Mouse (Mus musculus): ENCODE results near the gene Tmem242.

Gene Tmem242

DNA sequence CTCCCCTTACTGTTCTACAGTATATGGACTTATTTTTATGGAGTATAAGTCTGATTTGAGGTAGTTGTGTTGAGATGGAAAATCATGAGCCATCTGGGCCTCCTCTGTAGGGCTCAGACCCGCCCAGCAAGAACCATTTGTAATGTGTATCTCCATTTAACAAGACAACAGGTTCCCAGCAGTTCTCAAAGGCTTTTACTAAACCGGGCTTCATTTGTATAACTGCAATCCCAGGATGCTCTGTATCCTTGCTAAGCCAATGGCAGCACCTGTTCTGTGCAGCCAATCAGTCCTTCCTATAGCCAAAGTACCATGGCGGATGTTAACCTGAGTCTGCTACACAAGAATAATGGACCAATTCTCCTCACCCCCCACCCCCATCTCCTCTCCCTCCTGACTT, 23.5 kb downstream of the Tmem242 start:
- DNase-seq (ENCODE audit: low spot score), result no peak

DNA sequence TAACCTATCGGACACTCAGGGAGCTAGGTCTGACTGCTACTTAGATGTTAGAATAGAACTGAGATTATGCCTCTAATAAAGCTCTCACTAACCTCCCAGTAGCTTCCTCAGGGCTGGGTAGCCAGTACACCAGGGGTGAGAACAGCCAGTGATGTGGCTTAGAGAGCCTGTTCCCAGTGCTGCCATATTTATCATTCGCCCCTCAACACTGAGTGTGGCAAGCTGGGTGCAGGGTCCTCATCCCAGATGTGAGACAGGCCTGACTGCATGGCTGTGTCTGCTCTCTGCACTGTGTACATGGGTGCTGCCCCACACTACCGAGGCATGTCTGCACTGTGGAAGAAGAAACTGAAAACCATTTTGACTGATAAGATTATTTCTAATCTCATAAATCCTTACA, 26.0 kb downstream of the Tmem242 start:
- DNase-seq (ENCODE audit: low spot score), result no peak

DNA sequence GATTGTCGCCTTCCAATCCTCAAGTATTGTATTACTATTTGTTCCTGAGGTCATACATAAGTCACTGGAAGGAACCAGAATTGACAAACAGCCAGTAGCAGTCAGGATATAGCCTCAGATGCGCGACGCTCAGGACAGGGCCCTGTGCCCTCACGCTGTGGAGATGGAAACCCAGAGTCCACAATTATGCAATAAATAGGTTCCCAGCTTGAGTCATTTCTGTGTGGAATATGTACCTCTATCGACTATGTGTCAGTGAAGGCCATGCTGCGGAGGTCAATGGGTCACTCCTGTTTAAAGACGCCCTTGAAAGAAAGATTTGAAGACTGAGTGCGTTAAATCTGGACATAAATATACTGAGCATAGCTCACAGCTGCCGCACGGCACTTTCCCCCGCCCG, 26.7 kb downstream of the Tmem242 start:
- DNase-seq (ENCODE audit: low spot score), result no peak

DNA sequence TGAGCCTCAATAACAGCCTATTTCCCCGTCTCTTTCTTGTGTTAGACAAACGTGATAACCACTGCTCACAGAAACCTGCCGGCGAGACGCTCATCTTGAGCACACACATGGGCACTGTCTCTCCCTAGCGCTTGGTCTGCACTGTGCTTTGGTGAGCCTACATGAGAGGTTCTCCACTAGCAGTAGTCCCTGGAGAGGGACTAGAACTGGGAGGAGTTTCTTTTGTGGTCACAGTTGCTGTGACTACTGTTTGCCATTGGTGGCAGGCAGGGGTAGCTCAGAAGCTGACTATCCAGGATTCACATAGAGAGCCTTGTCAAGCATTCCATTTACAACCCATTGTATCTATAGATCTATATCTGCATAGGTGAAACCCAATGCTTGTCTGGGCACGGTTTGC, 27.3 kb downstream of the Tmem242 start:
- no peak for DNase-seq (ENCODE audit: low spot score)

DNA sequence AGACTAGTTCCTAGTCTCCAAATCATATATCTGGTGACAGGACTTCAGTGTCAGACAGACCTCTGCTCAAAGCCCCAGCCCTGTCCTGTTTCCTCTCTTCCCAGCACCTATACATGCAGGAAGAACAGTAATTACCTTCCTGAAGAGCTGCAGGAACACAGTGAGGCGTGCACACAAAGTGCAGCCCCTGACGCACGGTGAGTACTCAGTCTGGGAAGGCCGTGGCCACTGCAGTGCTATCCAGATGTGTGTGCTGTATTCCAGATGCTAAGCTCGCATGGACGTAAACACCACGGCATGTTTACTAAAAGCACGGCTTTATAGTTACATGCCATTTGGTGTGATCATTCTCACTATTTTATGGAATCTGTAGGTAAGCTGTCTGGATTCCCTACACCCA, 27.8 kb downstream of the Tmem242 start:
- no peak for DNase-seq (ENCODE audit: low spot score)

DNA sequence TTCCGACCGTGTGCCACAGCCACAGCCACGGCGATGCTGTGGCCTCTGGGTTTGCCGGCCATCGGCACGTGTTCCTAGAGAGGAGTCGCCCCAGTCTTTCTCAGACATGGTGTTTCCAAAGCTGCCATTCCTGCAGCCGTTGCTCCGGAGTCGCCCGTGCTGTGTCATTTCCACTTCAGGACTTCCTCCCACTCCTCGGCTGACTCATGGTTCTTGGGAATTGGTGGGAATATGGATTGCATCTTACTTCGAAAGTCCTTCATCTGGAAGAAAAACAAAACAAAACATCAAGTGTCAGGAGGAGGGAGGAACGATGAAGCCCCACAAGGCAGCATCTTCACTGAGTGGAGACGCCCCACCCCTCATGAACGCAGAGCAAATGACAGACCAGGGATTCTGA, 28.9 kb downstream of the Tmem242 start:
- no peak for DNase-seq (ENCODE audit: low spot score)

DNA sequence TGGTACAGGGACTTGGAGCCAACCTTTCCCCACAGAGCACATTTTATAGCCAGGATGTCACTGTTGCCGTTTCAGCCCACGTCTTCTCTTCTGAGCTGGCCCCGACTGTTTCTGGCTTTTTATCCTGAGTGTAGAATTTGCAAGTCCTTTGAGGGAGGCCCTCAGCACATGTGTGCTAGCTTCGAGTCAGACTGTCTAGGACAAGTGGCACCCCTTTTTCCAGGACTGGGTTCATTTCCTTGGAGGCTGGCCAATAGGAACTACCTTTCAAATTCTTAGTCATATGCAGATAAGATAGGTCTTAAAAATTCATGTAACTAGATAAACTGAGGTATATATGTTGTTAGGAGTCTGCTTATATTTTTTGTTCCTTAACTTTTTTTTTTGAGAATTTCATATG, 29.7 kb downstream of the Tmem242 start:
- no peak for DNase-seq (ENCODE audit: low spot score)

DNA sequence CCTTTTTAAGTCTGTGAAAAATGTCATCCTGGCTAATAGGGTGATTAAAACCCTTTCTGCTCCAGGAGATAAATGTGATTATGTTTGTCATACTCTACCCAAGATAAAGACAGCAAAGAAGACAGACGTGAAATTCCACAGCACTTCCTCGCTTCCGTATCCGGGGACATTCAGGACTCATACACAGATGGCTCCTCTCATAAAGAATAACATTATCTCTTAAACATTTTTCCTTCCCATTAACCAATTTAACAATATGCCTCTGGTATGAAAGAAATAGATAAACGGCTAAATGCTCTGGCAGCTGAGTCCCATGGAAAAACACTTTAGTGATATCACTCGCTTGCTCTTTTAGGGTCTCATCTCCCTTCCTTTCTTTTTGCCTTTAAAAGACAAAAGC, 33.0 kb downstream of the Tmem242 start:
- DNase-seq (ENCODE audit: low spot score), result no peak

DNA sequence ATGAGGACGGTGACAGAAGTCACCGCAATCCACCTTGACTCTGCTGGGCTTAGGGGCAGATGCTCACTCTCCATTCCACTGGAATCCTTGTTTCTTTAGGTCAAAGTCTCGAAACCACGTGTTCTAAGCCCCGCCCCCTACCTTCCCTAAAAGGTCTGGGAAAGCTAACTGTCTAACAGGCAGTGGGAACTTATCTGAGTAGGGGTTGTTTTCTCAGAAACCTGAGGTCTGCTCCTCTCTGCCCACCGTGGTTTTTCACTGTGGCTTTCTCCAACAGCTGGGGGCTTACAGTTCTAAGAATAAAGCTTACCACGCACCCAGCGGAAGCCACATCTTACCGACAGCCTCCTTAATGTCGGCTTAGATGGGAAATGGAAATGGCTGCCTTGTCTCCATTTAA, 33.5 kb downstream of the Tmem242 start:
- DNase-seq (ENCODE audit: low spot score), result peak; percentile 64

DNA sequence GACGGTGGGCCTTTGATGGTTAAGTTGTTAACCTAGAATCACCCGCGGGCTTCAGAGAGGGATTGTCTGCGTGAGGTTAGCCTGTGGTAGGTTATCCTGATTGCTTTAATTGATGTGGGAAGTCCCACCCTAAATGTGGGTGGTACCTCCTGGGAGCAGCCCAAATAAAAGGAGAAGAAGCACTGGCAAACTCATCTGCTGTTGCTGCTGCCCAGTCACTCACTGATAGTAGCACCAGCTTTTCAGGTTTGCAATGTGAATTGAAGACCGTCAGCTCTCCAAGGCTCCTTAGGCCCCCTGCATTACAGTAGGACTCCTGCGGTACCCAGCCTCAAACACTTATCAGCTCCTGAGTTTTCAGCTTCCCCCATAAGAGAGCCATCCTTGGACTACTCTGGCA, 36.2 kb downstream of the Tmem242 start:
- no peak for DNase-seq (ENCODE audit: low spot score)

DNA sequence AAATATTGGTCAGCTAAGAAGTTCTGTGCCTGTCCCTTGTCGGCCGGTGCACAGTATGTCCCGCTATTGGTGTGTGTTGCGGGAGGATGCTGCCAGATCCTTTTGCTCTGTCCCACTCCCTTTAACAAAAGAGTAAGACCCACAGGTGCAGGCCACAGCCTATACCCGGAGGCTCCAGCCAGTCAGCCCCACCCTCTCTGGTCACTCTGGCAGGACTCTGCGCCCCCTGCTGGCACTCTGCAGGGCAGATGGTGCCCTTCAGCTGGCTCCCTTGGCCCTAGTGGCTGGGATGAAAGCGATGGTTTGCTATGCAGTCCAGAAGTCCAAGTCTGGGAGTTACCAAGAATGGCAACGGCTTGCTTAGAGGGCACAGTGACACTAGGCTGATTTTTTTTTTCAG, 37.4 kb downstream of the Tmem242 start:
- peak; percentile 54 for DNase-seq (ENCODE audit: low spot score)

DNA sequence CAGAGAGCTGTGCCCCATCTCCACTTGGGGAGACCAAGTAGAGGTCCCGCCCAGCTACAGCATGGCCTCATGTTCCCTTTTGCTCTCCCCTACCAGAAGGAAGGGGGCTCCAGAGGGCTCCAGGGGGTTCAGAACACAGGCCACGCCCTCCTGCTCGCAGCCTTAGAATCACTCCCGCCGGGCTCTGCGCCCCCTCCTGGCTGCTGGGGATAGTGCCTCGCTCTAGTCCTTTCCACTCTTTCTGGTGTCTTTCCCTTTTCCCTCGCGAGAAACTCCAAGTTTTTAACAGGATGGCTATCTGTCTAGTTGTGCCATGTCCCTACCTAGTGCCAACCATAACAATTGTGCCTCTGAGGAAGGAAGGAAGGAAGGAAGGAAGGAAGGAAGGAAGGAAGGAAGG, 38.0 kb downstream of the Tmem242 start:
- peak; percentile 46 for DNase-seq (ENCODE audit: low spot score)

DNA sequence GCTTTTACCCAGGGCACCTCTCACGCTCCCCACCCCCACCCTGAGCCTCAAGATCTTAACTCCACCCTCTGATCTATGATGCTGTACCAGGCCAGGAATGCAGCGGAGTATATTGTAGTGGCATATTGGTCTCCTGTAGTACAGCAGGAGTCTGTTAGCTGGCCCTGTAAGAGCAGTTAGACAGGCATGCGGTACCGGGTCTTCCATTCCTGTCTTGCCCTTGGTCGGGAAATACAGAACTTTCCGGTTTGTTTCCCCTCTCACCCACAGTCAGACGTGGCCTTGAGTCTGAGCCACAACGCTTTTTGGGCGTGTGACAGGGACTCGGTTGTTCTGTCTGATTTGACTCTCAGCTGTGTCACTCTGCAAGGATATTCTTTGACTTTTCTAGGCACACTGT, 38.8 kb downstream of the Tmem242 start:
- no peak for DNase-seq (ENCODE audit: low spot score)

DNA sequence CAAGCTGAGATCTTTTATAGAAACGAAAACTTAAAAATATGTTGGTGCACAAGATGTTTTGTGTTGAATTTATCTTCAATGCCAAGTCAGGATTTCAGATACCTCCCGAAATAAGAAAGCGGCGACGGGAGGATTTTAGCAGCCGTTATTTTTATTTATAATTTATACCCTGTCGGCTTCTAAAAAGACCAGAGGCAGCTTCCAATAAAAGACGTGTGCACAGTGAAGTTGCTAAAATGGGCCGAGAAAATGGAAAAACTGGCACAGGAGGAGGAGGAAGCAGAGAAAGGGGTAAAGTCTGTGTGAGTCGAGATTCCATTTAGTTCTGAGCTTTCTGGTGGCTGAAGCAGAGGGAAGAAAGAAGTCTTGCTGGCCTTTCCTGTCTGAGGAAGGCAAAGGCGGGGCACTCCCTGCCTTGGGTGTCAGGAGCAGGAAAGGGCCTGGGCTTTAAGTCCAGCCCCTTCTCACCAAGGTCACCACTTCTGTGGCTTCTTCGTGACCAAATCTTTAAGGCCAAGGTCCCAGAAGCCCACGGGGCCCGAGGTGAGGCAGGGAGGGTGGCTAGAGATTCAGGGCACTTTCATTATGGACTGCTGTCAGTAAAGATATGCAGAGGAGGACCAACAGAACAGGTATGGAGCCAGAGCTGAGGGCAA, 39.5 kb downstream of the Tmem242 start:
- DNase-seq (ENCODE audit: low spot score), result no peak

DNA sequence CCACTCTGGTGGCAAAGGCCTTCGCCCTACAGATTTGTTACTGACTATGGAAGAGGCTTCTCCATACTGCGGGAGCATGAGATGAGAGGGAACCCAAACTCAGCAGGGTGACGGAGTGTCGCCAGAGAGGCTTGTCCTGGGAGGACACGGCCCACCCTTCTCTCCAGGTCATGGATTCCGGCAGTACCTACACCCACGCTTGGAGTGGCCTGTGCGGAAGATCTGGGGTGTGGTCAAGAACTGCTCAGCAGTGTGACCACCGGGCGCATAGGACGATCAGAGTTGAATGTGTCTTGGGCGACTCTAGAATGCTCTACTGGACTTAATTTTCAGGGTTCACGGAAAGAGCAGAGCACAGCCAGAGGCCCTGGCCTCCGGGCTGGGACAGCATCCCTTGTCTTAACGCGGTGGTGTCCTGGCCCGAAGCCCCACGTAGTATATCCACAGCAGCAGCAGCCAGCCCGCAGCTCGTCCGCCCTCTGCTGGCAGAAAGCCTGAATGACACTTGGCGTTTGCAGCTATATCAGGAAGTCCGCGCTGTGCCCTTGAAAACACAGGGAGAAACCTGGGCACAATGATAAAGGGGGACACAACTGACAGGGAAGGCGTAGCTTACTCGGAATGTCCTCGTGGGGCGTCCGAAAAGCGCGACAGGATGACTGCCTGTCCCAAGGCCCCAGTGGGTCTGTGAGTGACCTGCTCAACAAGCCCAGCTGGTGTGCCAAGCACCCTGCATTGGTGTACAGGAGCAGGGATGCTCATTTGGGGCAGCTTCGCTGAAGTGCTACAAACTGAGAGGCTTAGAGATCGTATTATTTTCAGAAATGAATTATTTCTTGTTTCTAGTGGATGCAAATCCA, 42.7 kb downstream of the Tmem242 start:
- DNase-seq (ENCODE audit: low spot score), result peak; percentile 57

DNA sequence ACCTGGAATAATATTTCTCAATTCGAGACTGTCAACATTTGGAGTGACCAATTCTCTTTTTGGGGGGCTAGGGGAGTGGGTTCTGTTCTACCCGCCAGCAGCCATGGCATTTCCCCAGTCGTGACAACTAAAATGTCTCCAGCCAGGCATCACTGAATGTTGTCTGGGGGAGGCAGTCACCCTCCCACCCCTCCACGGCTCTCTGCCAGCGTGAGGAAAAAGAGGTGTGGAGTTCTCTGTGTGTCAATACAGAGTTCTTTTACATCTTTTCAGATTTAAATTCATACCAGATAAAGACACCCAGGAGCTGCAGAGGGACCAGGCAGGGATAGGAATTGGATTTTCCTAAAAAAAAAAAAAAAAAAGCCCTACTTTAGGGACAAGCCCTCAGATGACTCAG, 43.8 kb downstream of the Tmem242 start:
- no peak for DNase-seq (ENCODE audit: low spot score)

DNA sequence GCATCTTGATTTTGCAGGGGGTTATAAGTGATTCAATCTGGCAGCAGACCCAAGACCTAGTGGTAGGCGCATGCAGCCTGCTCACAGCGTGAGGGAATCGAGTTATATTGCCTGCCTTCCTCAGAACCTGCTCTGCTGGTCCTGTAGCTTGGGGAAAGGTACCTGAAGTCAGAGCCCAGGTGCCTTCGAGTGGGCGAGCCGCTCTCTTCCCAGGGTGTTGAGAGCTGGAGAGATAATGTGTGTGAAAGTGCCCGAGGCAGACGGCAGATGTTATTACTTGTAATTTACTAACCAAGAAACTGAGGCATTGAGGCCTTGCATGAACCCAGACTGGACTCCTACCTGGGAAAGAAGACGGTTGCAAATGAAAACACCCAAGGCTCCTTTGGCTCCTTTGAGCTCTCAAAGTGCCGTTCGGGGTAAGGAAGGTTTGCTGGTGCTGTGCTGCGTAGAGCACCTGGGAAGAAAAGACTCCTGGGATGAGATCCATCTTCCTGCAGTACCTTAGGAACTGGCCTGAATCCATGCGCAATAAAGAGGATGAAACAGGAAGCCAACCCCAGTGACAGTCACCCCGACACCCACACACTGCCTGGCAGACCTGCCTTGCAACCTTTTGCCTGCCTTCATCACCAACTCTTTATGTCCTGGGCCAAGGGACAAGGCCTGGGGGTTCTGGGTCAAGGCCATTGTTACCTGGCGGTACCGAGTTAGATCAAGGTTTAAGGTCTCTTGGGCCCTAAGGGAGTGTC, 44.4 kb downstream of the Tmem242 start:
- DNase-seq (ENCODE audit: low spot score), result no peak

DNA sequence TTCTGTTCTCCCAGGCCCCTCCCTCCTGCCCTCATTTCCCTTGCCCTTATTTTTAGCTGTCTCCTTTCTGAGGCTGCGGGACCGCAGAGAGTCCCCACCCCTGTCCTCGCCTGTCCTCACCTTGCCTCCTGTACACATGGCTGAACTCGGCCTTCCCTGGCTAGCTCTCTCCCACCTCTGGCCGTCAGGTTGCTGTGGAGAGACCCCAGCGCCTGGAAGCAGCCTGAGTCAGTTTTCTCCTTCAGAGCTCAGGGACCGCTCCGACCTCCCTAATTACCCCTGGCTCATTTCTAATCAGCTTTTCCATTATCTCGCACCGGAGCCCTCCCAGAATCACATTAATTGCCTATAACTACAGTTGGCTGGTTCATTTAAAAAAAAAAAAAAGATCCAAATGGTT, 49.4 kb downstream of the Tmem242 start:
- DNase-seq (ENCODE audit: low spot score), result no peak

DNA sequence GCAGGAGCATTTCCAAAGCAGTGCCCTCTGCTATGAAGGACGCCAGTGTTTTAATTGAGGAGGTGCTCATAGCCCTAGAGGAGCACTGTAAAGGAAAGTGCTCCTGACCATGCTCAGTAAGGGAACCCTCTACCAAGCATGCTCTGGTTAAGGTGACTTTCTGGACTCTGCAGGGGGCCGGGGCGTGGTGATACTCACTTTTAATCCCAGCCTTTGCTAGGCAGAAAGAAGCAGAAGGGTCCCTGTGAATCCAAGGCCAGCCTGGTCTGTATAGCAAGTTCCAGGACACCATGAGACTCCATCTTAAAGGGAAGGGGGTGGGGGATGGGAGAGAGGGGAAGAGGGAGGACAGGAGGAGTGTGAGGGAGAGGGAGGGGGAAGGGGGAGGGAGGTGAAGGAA, 51.7 kb downstream of the Tmem242 start:
- DNase-seq (ENCODE audit: low spot score), result no peak

DNA sequence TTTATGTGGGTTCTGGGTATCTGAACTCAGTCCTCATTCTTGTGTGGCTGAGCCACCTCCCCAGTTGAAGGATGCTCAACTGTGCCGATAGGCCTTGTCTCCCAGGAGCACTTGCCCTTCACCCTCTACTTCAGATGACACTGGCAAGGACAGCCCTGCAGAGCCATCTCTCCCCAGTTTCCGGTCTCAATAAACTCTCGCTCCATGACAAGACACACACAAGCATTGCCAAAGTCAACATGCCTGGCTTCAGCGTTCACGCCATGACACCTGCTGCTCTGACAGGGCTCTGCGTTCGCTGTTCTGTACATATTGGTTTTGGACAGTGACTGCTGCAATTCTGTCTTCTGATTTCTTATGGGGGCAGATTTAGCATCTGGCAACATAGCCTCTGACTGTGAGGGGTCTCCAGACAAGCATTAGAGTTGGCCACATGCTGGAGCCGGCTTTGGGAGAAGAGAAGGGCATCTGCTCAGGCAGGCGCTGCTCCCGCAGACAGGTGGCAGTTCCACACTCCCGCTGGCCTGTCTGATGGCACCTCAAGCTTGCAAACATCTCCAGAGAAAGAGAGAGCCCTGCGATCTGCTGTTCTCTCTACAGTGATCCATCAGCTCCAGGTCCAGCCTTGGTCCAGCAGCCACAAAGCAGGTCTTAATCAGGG, 53.0 kb downstream of the Tmem242 start:
- DNase-seq (ENCODE audit: low spot score), result no peak

DNA sequence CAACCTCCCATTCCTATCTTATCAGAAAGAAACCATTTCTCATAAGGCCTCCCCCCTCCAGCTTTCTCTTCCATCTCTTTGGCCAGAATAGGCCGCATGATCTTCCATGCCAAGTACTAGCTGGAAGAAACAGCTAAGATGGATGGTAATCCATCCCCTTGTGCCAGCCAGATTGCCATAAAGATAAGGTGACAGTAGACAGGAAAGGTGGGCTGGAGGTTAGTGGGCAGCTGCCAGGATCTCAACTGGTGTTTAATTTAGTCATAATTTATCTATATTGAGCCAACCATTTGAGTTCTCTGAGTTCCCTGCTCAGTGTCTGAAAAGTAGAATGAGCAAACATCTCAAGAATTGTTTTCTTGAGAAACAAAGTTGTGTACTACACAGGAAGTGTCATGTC, 54.4 kb downstream of the Tmem242 start:
- DNase-seq (ENCODE audit: low spot score), result no peak

DNA sequence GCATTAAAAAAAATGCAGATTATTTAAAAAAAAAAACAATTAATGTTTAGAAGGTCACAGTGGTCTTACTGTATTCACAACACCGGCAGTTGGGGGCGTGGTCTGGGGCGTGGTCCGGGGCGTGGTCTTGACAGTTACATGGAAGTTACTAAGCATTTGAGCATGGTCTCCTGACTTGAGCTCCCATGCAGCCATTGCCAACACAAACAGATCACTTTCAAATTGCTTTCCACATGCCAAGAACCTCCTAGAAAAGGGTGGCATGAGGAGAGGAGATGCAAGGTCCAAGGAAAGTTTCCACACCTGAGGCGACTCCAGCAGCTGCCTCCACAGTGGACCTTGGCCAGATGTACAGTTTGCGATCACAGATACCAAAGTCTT, 62.1 kb downstream of the Tmem242 start:
- peak; percentile 26 for DNase-seq (ENCODE audit: low spot score)
